Mouse (Mus musculus) heart, adult 11 months (tissue): ENCODE measurements around the gene Cyb561.

Experiments used
- DNase-seq: peaks from one replicate; pipeline ENCODE4 v3.0.0; 2022

Gene Cyb561

DNA sequence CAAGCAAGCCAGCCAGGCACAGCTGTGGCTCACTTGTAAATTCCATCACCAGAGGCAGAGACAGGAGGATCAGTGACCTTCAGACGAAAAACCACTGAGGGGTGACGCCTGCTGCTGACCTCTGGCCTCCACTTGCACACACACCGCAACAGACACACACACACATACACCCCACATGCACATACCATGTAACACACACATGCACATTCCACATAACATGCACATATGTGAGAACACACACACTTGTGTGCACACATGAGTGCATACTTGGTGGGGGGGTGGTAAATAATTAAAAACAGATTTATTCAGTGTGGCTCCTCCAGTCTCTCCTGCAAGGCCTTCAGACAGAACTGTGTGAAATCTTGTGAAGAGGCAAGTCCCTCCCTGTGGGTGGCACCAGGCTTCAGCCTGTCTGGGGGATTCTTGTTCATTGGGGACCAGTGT is 1.5 kb downstream of the Cyb561 start:
- DNase-seq, result no peak

DNA sequence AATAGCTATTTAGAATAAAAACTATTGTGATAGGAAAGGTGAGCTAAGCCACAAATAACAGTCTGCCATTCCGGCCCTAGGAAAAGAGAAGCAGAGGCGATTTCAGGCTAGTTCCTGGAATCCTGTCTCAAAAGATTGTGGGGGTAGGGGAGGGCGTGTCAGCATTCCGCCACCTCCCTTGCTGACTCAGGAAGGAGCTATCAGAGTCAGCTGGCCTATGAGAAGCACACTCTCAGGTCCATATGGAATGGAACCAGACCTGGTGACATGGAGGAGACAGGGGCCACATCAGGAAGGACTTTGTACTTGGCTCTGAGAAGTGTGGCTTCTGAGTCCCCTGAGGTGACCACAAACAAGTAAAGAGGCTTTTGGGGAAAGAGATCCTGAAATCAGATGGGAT is 2.6 kb downstream of the Cyb561 start:
- DNase-seq, result no peak

DNA sequence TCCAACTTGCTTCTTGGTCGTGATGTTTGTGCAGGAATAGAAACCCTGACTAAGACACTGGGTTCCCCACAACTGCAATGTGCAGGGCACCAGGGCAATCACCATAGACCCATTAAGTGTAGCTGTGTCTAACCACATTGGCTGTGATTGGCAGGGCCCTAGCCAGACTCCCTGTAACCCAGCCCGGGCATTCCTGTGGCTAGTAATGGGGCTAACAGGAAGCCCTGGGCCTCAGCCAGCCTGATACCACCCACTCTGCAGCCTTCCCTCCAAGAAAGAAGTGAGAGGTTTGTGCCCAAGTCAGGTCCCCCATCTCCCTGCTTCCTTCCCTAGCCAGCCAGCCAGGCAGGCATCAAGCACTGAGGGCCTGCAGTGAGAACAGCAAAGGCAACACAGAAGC is 4.9 kb downstream of the Cyb561 start:
- DNase-seq, result no peak

DNA sequence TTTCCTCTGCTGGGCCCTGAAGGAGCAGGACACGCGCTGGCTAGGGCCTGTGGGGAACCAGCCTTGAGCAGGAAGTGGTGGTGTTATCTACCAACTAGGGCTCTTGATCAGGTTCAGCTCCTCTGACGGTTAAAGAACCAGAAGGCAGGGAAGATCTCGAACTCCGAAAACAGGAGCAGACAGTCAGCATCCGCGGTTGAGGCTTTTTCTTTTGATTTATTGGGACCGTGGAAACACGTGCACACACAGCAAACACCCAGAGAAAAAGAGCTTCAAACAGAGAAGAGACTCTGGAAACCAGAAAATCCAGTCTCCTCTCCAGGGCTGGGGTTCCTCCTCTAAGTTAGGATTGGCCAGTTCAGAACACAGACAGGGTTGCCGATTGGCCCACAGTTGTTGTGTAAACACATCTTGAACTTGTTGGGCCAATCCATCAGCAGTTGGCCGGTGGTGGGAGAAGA is 6.4 kb downstream of the Cyb561 start:
- DNase-seq, result no peak

DNA sequence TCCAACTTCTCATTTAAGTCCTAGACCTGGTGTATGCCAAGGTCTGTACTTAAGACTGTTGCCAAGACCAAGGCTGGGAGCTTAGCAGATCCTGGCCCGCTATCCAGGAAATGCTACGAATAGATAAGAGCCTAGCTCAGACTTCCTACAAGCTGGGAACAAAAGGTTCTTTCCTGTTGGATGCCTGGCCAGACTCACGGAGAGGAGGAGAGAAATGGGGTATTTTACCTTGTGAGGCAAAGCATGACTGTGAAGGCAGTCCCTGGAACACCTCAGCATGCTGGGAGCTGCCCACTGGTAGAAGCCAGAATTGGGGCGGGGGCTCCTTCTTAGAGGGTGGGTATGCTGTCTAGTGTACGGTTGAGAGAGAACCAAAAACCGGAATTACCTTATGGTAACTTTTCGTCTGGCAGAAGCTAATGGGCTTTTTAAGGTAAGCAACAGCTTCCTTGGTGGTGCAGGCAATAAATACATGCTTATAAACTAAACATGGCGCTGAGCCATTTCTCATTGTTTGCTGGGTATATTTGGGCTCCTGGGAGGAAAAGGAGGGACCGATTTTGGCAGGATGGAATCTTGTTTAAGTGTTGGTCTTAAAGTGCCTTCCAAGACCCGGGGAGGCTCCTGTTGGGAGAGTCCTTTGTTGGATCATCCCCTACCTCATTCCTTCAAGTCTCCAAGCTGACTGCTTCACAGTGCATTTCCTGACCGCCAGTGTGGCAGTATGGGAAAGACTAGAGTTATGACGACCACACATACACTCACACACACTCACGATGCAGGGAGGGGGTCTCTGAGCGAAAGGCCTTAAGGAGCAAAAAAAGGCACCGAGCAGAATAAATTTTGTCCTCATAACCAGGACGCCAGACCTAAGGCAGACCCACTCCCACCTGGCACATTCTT is 8.1 kb downstream of the Cyb561 start:
- DNase-seq, result peak; percentile 99

DNA sequence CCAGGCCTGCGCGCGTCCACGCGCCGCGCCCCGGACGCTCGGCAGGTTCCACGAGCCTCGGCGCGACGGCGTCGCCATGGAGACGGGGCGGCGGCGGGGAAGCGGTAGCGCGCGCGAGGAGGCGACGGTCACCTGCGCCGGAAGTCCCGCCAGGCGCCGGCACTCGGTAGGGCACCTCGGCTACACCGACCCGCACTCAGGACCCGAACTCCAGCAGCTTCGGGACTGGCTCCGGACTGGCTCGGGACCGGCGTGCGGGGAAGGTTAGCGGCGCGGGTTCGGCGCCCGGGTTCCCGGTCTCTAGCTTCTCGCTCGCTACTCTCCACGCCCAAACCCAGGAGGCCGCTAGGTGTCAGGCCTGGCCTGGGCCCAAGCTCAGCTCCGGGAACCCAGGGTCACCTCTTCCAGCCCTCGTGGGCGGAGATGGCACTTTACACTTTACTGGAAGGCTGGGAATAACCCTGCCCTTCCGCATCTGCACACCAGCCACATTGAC is 9.0 kb downstream of the Cyb561 start:
- peak; percentile 99 for DNase-seq

DNA sequence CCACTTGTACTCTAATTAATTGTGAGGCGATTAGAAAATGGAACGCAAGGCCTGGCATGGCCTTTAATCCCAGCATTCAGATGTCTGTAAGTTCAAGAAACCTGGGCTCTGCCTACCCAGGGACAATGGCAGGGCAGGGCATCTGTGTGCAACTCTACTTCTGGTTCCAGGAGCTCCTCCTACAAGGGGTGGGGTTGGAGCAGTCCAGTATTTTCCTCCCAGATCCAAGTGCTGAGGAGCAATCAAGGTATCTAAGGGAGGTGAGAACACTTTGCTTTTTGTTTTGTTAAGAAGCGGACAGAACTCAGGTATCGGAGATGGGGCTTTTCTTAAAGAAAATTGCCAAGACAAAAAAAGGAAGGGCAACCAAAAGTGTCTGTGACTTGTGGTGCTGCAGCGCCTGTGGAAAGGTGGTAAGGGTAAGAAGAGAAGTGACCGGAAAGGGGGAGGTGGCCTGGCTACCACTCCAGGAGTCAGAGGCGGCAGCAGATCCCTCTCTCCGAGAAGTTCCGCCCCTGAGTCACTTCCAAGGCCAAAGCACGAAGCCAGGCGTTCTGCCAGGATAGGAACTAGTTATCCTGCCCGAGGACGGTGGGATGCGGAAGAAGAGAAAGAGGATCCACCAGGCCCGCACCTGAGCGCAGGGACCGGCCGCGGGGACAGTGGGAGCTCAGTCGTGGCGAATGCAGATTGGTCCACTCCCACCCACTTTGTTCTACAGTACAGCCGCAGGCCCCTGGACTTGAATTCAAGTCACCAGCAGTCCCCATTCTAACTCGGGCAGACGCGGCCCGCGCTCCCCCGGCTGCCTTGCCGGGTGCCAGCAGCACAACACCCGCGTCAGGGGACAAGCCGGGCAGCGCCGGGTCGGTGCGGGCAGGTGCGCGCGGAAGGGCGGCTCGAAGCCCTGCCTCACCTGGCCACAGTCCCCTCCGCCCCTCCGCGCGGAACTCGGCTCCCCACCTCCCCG is 9.7 kb downstream of the Cyb561 start:
- peak; percentile 97 for DNase-seq

DNA sequence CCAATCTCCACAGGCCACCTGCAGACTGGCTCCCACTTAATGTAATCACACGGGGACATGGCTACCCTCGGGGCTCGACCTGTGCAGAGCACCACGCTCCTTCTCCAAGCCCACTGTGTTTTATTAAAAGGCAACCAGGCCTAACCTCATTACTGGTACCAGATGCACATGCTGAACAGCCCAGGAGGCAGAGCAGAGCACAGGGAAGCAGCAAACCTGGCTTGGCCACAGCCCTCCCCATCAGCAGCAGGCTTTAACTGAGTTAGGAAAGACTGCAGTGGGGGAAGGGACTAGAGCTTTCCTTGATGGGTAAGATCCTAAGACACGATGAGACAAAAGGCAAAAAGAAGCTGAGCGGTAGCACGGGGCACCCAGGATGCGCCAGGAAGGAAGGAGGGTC is 11.2 kb downstream of the Cyb561 start:
- DNase-seq, result no peak

DNA sequence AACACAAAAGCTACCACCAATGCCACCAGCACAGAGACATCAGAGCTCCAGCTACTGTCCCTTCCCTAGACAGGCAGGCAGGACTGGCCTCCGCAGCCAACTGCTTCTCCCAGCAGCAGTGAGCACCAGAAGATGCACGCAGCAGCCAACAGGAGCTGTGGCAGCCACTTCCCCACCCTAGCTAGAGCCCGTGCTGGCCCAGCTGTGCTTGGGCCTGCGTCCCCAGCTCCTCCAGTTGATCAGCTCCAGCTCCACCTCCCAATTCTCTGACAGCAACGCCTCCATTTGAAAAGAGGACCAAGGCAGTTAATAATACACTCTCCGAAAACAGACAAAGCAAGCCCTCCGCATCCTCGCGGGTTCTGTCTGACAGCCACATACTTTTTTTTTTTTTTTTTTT is 14.4 kb downstream of the Cyb561 start:
- DNase-seq, result peak; percentile 96

DNA sequence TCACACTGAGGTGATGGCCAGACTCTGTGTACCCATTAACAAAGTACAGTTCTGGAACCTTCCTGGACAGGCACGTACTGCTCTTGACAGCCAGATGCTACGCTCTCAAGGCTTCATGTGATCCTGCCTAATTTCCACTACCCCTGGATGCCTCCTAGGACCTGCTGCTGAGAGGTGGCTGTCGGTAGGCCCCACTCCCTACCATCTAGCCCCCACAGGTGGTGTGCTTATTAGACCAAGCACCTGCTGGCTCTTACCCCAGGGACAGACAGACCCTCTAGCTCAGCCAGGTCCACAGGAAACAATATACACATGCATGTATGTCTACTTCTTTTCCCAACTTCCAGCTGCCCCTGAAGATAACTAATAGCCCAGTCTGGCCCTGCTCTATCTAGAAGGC is 16.2 kb downstream of the Cyb561 start:
- peak; percentile 92 for DNase-seq

DNA sequence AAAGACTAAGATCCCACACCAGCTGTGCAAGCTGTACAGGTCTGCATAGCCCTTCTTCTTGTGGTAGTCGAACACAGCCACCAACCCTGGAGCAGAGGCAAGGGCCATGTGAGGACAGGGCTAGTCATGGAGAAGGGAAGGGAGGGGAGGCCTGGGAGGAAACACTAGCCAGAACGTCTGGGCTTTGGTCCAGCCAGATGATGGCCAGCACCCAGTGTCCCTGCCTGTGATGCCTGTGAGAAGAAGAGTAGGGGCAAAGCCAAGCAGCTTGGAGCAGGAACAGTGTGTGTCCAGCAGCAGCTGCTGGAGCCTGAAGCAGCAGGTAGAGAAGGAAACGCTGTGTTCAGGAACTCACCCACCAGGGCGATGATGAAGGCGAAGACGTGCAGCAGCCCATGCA is 16.9 kb downstream of the Cyb561 start:
- peak; percentile 99 for DNase-seq

DNA sequence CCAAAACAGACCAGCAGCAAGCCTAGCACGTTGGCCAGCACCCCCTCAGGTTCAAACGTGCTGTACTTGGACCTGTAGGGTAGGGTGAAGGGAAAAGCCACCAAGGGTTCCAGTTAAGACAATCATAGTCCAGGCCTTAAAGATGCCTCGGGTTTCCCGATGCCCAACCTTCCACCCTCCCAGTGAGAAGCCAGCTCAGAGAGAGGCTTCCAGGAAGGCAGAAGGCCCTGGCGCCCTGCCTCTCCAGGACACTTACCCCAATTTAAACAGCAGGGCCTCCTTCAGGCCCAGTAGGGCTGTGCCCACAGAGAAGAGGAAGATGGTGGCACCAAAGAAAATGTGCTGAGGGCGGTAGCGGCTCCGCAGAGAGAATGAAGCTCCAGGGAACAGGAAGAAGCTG is 17.6 kb downstream of the Cyb561 start:
- DNase-seq, result peak; percentile 93

DNA sequence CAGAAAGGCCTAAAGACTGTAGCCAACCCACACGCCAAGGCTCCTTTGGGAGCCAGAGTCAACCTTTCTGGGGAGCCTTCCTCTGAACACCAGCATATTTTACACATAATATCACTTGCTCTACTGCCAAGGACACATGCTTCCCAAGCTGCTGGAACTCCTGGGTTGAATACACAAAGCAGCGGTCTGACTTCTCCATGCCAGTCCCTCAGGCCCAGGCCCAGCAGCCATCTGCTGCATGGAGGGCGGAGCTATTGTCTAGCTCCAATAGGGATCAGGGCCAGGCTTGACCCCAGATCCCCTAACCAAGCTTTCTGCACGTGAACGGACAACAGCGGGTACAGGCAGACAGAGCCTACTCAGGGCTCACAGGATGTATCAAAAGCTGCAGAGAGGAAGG is 18.3 kb downstream of the Cyb561 start:
- peak; percentile 98 for DNase-seq

DNA sequence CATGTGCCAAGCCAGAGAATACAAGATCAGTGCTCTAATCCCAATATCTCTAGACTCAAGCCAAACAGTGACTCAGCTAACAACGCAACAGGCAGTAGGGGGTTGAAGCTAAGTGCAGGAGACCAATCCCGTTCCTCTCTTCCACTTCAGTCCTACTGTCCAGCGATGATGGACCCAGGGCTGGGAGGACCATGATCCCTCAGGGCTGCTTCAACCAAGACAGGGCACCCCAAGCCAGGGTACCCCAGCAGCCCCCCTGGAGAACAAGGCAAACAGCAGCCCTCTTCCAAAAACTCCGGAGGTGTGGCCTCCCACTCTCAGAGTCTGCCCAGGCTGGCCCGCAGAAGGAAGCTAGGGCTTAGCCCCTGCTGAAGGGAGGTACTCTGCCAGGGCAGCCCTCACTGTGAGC is 18.8 kb downstream of the Cyb561 start:
- DNase-seq, result peak; percentile 97

DNA sequence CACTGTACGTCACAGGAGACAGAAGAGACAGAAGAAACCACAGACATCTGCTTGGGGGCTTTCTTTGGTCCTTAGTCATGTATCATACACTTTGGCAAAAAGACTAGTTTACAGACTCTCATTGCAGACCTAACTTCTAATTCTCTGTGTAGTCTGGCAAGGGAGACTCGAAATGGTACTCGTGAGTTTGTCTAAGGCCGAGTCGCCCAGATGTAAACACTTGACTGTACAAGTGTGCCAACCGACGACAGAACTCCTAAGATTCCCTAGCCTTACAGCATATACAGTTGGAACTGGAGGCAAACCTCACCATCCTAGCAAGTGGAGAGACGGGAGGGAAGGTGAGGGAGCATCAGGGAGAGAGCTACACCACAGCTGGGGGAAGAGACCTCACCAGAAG is 19.4 kb downstream of the Cyb561 start:
- DNase-seq, result no peak

DNA sequence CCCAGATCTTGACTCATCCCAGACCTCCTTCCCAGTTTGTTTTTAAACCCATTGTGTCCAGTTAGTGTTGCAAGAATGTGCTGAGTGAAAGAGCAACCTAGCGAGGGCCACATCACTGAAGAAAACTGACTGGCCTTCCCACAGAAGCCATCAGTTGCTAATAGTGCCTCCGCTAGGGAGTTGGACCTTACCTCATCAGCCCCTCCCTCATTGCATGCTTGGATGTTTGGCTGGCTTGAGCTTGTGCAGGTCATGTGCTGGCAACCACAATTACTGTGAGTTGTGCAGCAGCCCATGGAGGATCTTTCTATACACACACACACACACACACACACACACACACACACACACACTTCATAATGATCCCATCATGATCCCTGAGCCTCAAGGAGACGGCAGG is 21.8 kb downstream of the Cyb561 start:
- peak; percentile 85 for DNase-seq

DNA sequence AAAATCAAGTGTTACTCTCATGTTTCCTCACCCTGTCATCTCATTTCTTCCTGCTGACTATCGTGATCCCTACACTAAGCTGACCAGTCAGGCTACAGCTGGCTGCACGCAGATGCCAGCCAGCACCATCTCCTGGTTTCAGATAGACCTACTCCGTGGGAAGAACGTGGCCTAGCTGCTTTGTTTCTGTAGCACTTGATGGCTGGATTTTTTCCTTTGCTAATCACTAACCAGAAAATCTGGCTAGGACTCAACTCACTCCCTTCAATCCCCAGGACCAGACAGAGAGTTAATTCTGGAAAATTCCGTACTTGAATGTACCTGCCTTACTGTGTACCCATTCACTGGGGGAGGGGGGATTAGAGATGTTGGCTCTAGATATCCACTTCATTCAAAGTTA is 25.0 kb downstream of the Cyb561 start:
- peak; percentile 67 for DNase-seq

DNA sequence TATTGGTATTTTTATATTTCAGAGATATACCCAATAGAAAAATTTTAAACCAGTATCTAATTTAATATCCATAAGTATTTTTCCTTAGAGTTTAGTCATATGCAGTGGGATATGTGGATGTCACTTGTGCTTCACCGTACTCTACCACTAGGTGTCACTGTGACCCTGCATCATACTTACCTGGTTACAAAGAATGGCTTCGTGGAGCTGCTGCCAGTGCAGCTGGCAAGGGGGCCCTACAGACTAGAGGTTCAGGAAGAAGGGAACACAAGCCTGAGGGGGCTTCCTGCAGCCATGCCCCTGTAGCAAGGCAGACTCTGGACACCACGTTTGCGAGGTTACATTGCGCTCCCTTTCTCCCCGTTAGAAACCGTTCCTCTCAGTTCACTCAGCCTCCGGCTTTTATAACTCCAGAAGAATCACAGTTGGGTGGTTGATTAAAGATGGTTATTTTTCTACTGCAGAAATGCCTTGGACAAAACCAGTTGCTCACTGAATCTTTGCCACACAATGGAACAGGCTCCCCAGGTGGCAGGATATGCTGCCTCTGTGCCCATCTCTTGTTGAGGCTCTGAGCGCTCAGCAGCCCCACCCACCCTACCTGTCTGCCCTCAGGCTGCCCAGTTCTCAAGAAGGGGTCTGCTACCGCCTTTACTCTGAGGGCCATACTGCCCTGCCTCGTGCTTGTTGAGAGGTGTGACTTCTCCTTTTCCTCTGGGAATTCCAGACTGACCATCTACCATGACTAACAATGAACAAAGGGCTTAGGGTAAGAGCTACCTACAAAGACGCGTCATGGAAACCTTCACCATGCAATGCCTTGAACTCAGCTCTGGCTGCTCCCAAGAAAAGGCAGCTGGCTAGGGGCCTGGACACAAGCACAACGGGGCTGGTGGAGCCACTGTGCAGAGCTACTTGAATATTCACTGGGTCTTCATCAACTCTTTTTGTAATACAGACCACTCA is 25.8 kb downstream of the Cyb561 start:
- peak; percentile 96 for DNase-seq

DNA sequence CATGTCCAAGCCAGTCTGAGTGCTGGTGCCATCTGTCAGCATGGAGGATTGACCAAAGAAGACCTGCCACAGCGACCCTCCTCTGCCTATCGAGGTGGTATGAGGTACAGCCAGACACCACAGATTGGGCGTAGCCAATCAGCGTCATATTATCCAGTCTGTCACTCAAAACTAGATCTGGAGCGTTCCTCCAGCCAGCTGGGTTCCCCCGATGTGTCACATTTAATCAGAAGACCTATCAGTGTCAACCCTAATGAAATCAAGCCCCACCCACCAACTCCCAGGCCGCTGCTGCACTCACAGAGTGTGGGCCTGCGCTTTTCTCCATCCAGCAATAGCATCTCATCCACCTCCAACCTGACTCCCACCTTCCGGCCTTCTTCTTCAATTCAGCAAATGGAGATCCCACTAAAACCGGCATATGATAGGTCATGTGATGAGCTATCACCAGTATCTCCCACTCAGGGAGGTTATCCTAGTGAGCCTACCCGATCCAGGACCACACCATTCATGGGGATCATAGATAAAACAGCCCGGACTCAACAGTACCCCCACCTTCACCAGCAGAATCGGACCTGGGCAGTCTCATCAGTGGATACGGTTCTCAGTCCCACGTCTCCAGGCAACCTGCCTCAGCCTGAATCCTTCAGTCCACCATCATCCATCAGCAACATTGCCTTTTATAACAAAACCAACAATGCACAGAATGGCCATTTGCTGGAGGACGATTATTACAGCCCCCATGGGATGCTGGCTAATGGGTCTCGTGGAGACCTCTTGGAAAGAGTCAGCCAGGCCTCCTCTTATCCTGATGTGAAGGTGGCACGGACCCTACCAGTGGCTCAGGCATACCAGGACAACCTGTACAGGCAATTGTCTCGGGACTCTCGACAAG is 30.1 kb downstream of the Cyb561 start:
- DNase-seq, result peak; percentile 88

DNA sequence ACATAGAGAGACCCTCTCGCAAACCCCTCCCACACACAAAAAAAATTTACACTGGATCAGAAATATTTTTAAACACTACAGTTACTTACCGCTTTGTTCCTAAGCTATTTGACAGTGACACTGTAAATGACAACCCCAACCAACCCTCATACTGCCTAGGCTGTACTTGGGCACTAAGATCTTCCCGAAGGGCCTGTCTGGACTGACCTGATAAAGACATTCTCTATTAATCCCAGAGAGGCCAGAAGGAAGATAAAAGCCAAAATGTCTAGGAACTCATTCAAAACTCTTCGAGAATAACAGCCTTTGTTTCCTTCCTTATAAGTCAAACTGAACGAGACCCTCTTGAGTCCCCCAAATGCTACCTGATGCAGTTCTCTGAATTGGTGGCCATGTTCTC is 31.9 kb downstream of the Cyb561 start:
- no peak for DNase-seq

DNA sequence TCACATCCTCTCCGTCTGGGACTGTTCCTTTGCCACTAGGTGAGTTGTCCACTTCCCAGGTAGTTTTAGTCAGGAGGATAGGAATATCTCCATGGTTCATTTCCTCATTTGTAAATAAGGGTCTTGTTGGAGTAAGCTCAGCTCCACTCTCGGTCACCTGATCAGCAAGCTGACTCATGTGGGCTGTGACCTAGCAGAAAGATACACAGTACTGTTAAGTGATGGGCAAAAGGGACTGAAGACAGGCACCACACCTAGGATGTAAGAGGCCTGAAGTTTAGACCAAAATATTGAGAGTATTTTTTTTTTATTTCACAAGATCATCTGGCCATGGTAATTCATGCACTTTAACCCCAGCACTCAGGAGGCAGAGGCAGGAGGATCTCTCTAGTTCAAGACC is 32.3 kb downstream of the Cyb561 start:
- peak; percentile 71 for DNase-seq
